Mouse (Mus musculus) lung, adult 2 months (tissue): Measurements from ENCODE around the gene Pla2g15. TPM values are rescaled to one million over a fixed set of nuclear protein-coding genes. Genes with fewer than 3 reads are reported as not detected.
A peak's percentile ranks its signal among the peaks of the same experiment; 100 is the strongest.

Source experiments
- DNase-seq: peaks from one replicate; pipeline ENCODE4 v3.0.0; 2022
- H3K4me1 ChIP-seq: fragments of 200-500 bp; 2 replicates; pipeline ENCODE4 v1.6.1; 2011; ENCODE audit warnings: low read length; ENCODE audit not compliant: control insufficient read depth, insufficient read depth
- H3K4me3 ChIP-seq: fragments of 200-500 bp; replicated peaks from 2 replicates; pipeline ENCODE3; 2011; ENCODE audit warnings: low read depth, mild to moderate bottlenecking, control low read depth, low read length; ENCODE audit errors: extremely low read depth
- CTCF ChIP-seq: fragments of 200-500 bp; IDR thresholded peaks from 2 replicates; pipeline ENCODE4 v1.5.1; 2011; ENCODE audit warnings: mild to moderate bottlenecking, low read length, control low read depth; ENCODE audit not compliant: insufficient read depth
- POLR2A ChIP-seq: fragments of 200-500 bp; IDR thresholded peaks from 2 replicates; pipeline ENCODE4 v1.6.1; 2011; ENCODE audit warnings: low read depth, mild to moderate bottlenecking, control low read depth, low read length, borderline replicate concordance; ENCODE audit errors: extremely low read depth
- WGBS: fragments of 180-500 bp; shearing (Covaris S2); methylation state at CpG from one replicate; pipeline ENCODE4 v1.1.7; 2018; 5-methylcytosine and 5-hydroxymethylcytosine counted together
- polyA plus RNA-seq: library from polyadenylated mRNA; depleted of rRNA; stranded (reverse); fragments of >200 nt; gene quantifications from 2 replicates; pipeline ENCODE4 v1.2.3, GENCODE M21; 2012

The Pla2g15 gene
- polyA plus RNA-seq, 1 experiment: 28.3 TPM

GRCm38 (mm10) chr8:106134751-106135571 lies 15.2 kb upstream of the Pla2g15 start:
- Histone ChIP-seq H3K4me1 (peaks cover 7% of the 10 kb centered on the region; the same call in 1 of the 2 replicates), H3K4me3 (peak overlapping the region; percentile 75)
- 31% methylated on average over 14 of the region's 14 CpGs for WGBS
- TF ChIP-seq CTCF (no peak), POLR2A (peak; percentile 59; the same call in 1 of the 2 replicates)
- peak; percentile 94 for DNase-seq

- peak overlapping the region; percentile 75 for H3K4me3 ChIP-seq
- WGBS: 12% methylated on average over 19 of the region's 19 CpGs
- peak; percentile 63; the same call in 1 of the 2 replicates for TF ChIP-seq POLR2A
- TF ChIP-seq CTCF: no peak
- no peak for DNase-seq
- peaks cover 8% of the 10 kb centered on the region; the same call in 1 of the 2 replicates for H3K4me1 ChIP-seq
Observed at GRCm38 (mm10) chr8:106135672-106136071, 14.5 kb upstream of the Pla2g15 start.

- peak within 1 kb of the TSS; percentile 75 for H3K4me3 ChIP-seq
- DNase-seq: peak; percentile 82
- peaks cover 10% of the 10 kb centered on the region; the same call in 1 of the 2 replicates for H3K4me1 ChIP-seq
- TF ChIP-seq CTCF (no peak), POLR2A (peak; percentile 81; the same call in 1 of the 2 replicates)
- WGBS: 1% methylated on average over 86 of the region's 86 CpGs
Observed at GRCm38 (mm10) chr8:106136156-106137130, 13.8 kb upstream of the Pla2g15 start, which contains the start of gene Esrp2. Gene Esrp2 (minus strand): TSS chr8:106136974.

GRCm38 (mm10) chr8:106137218-106137905 lies 12.8 kb upstream of the Pla2g15 start:
- DNase-seq: peak; percentile 57
- H3K4me3 ChIP-seq: peak overlapping the region; percentile 75
- TF ChIP-seq CTCF: no peak
- peak; percentile 81; the same call in 1 of the 2 replicates for TF ChIP-seq POLR2A
- peaks cover 10% of the 10 kb centered on the region; the same call in 1 of the 2 replicates for H3K4me1 ChIP-seq
- 12% methylated on average over 22 of the region's 22 CpGs for WGBS

- Histone ChIP-seq H3K4me3 (peak overlapping the region; percentile 75), H3K4me1 (peaks cover 10% of the 10 kb centered on the region; the same call in 1 of the 2 replicates)
- no peak for TF ChIP-seq CTCF
- TF ChIP-seq POLR2A: peak; percentile 64; the same call in 1 of the 2 replicates
- peak; percentile 85 for DNase-seq
- under 1% methylated on average over 24 of the region's 24 CpGs for WGBS
Observed at GRCm38 (mm10) chr8:106137906-106138477, 12.2 kb upstream of the Pla2g15 start.

- Histone ChIP-seq H3K4me1 (peaks cover 7% of the 10 kb centered on the region; the same call in 1 of the 2 replicates), H3K4me3 (peak overlapping the region; percentile 75)
- WGBS: 23% methylated on average over 7 of the region's 7 CpGs
- TF ChIP-seq POLR2A (no peak; the same call in 1 of the 2 replicates), CTCF (no peak)
- DNase-seq: no peak
Observed at GRCm38 (mm10) chr8:106138616-106139015, 11.6 kb upstream of the Pla2g15 start.

- Histone ChIP-seq H3K4me1 (peaks cover 6% of the 10 kb centered on the region; the same call in 1 of the 2 replicates), H3K4me3 (no peak overlapping the region)
- TF ChIP-seq CTCF: no peak
- TF ChIP-seq POLR2A: no peak
- WGBS: 54% methylated on average over 5 of the region's 5 CpGs
- no peak for DNase-seq
Observed at GRCm38 (mm10) chr8:106140191-106140590, 10.0 kb upstream of the Pla2g15 start.

- TF ChIP-seq CTCF (peak; percentile 74), POLR2A (no peak)
- 13% methylated on average over 13 of the region's 13 CpGs for WGBS
- no peak overlapping the region for H3K4me3 ChIP-seq
- DNase-seq: peak; percentile 83
- peaks cover 6% of the 10 kb centered on the region; the same call in 1 of the 2 replicates for H3K4me1 ChIP-seq
Observed at GRCm38 (mm10) chr8:106140769-106141168, 9.4 kb upstream of the Pla2g15 start.

GRCm38 (mm10) chr8:106145331-106145730 lies 4.9 kb upstream of the Pla2g15 start:
- no peak overlapping the region for H3K4me3 ChIP-seq
- H3K4me1 ChIP-seq: peaks cover 4% of the 10 kb centered on the region; the same call in 1 of the 2 replicates
- TF ChIP-seq CTCF: no peak
- TF ChIP-seq POLR2A: no peak
- DNase-seq: no peak
- 66% methylated on average over 2 of the region's 2 CpGs for WGBS
